Mouse (Mus musculus) C2C12 (cell line): Measurements from ENCODE around the gene Gm10801.
"Not testable (repeated sequence)": the region's sequence is repeated elsewhere in the genome, so short reads cannot be mapped to it uniquely, and the experiment has no call there.

ENCODE experiments used
- CTCF ChIP-seq: IDR thresholded peaks from one replicate; pipeline ENCODE4 v1.5.1; 2011; ENCODE audit not compliant: control insufficient read depth, insufficient read depth, insufficient read length
- MAX ChIP-seq: IDR thresholded peaks from one replicate; pipeline ENCODE4 v1.6.1; 2011; ENCODE audit warnings: mild to moderate bottlenecking, control low read depth

GRCm38 (mm10) chr2:98661937-98662336, at the start of gene Gm10801:
- TF ChIP-seq CTCF, MAX: not testable (repeated sequence)
